Mouse (Mus musculus): ENCODE results near the gene Gm44596.

Gm44596 gene

DNA sequence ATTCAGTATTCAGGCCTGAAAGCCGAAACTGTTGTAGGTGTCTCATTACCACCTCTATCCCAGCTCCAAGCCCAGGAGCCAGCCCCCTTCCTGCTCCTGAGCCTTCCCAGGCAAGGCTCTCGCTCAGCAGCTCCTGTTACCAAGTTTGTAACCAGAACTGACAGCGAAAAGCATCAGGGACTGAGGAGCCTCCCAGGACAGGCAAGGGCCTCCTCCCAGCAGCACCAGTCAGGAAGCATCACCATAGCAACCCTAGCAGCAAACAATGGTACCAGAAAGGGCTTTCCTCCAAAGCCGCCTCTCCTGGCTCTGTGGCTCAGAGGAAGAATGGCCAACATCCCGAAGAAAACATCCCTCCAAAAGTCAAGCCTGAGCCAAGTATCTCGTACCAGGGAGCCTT is at the start of gene Gm44596, which contains the start of gene Tex52:
TSS of gene Gm44596 (plus strand) at position 312 of the 400 bp plus-strand sequence.
TSS of gene Tex52 (plus strand) at position 265 of the 400 bp plus-strand sequence.
- DNase-seq (ENCODE audit: low read depth, low spot score), result no peak

DNA sequence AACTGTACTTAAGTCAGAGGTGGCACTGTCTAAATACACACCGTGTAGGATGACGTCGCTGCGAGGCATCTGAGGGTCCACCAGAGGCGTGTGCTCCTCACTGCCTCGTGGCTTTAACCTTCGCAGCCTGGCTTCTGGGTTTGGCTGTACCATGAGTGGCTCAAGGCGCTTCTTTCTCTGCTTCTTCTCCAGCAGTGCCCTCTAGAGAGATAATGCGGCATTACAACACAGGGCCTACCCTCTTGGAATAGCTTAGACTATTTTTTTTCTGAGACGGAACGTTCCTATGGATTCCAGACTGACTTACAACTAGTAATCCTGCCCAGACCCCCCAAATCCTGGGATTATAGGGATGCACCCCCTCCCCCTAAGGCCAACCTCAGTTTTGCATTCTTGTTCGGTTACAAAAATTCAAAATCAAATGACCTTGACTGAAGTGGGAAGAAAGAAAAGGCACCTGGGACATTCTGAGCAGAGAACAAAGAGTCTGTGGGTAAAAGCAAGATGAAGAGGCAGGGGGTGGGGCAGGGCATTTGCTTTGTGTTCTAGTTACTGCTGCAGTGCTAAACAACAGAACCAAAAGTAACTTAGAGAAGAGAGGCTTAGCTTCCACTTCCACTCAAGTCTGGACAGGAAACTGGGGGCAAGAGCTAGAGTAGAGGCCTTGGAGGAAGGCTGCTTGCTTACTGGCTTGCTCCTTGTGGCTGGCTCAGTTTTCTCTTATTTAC is 40.7 kb upstream of the Gm44596 start:
- peak; percentile 78 for DNase-seq (ENCODE audit: low read depth, low spot score)

- no peak for DNase-seq (ENCODE audit: low read depth, low spot score)
These were observed 37.8 kb upstream of the Gm44596 start for GRCm38 (mm10) chr6:128337467-128337866.

- no peak for DNase-seq (ENCODE audit: low read depth, low spot score)
These were observed 36.4 kb upstream of the Gm44596 start for GRCm38 (mm10) chr6:128338876-128339275.

GRCm38 (mm10) chr6:128341956-128342723 is 33.2 kb upstream of the Gm44596 start:
- DNase-seq (ENCODE audit: low read depth, low spot score), result no peak

- DNase-seq (ENCODE audit: low read depth, low spot score), result no peak
These were observed 29.7 kb upstream of the Gm44596 start for GRCm38 (mm10) chr6:128345623-128346022.

- no peak for DNase-seq (ENCODE audit: low read depth, low spot score)
These were observed 28.5 kb upstream of the Gm44596 start for GRCm38 (mm10) chr6:128346782-128347181.

- DNase-seq (ENCODE audit: low read depth, low spot score), result no peak
These were observed 25.6 kb upstream of the Gm44596 start for GRCm38 (mm10) chr6:128349711-128350110.

DNA sequence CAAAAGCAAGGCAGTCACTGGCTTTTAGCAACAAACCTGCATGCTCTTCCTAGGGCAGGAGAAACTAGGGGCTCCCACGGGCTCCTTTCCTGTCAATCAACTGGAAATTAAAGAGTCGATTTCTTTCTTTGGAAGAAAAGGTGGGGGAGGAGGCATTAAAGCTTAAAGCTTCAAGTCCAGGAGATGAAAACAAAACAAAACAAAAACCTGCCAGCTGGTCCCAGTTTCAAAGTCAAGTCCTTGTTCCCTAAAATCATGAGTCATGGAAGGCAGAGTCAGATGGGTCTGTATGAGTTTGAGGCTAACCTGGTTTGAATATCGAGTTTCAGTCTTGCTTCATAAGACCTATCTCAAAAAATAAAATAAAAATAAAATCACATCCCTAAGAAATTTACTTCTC is 21.2 kb upstream of the Gm44596 start:
- no peak for DNase-seq (ENCODE audit: low read depth, low spot score)

DNA sequence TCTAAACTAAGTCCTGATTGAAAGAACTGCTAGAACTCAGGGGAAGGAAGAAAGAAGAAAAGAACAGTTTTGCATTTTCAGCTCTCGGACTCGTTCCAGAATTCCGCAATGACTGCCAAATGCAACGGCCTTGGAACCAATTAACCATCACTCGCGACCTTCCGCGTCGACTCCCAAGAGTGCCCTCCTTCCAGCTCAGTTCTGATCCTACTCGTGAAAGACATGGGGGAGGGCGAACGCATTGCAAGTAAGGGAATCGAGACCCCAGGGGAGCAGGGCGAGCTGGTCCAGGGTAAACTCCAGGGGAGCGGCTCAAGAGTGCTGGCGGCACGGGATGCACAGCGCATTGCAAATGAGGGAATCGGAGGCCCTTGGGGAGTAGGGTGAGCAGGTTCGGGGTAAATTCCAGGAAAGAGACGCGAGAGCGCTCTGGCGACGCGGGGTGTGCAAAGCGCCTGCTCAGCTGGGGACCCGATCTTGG is 20.1 kb upstream of the Gm44596 start:
- DNase-seq (ENCODE audit: low read depth, low spot score), result no peak

DNA sequence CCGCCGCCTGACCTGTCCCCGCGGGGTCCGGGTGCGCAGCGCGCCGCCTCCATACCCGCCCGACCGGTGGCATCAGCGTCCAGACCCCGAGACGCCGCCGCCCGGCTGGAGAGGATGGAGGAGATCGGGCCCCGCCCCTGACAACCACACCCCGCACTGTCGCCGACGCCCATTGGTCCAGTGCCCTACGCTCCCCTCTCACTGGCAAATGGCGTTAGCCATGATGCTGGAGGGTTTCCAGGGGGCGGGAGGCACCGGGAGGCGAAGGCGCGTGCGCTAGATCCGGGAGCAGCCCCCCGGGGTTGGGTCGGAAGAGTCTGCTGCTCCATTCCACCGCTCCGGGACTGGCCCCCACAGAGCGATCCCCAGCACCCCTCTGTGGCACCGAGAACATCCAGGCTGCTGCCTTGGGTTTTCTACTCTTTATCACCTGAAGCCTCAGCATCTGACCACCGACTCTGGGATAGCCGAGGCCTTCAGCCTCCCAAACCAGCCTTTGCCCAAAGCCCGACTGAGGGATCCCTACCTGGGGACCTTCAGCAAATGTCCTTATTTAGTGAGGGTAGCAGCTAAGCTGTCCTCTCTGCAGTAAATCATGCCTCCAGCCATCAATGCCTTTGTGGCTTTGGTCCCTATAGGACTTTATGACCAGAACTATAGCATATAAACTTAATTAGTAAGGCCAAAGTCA is 19.4 kb upstream of the Gm44596 start, which contains the start of gene Tulp3:
TSS of gene Tulp3 (minus strand) at position 126 of the 691 bp plus-strand sequence.
- peak; percentile 92 for DNase-seq (ENCODE audit: low read depth, low spot score)

DNA sequence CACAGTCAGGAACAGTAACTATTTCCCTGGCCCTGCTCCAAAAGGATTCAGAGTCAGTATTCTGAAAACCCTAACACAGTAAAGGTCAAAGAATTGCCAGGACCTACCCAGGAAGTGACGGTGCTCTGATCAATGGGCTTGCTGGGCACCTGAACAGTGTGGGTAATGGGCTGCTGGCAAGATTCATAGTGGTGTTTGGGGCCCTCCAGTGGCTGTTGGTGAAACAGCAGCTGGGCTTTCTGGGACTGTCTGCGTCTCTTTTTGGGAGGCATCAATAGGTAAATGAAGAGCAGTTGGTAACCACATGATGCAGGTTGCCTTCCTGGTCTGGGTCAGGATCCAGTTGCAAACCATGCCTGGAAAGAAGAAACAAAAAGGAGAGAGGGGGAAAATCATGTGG is 16.3 kb upstream of the Gm44596 start:
- DNase-seq (ENCODE audit: low read depth, low spot score), result peak; percentile 78

- no peak for DNase-seq (ENCODE audit: low read depth, low spot score)
These were observed 13.4 kb upstream of the Gm44596 start for GRCm38 (mm10) chr6:128361901-128362300.

DNA sequence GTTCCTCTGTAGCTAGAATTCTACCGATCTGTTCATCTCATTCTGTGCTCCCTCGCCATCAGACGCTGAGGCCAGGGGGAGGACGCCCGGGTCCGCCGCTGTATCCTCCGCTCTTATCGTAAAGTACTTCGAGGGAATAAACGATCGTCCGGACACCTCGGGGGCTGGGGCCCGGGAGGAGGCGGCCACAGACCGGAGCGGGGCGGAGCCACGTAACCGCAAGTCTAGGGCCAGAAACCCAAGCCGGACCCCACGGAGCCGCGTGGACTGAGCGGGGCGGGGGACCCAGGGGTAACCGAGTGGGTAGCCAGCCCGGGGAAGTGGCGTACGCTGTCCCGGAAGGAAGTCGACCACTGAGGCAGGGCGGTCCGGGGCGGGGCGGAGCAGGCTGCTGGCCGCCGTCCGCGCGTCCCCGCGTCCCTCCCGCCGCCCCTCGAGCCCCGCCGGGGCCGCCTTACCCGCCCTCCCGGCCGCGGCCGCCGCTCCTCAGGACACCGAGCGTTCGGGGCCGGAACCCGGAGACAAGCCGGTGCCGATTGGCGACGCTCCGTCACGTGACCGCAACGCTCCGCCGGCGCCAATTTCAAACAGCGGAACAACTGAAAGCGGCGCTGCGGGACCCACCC is 12.8 kb upstream of the Gm44596 start, which contains the start of the genes Rhno1 and Foxm1:
TSS of gene Rhno1 (minus strand) at position 531 of the 626 bp plus-strand sequence.
TSS of gene Foxm1 (plus strand) at position 587 of the 626 bp plus-strand sequence.
- peak; percentile 90 for DNase-seq (ENCODE audit: low read depth, low spot score)

DNA sequence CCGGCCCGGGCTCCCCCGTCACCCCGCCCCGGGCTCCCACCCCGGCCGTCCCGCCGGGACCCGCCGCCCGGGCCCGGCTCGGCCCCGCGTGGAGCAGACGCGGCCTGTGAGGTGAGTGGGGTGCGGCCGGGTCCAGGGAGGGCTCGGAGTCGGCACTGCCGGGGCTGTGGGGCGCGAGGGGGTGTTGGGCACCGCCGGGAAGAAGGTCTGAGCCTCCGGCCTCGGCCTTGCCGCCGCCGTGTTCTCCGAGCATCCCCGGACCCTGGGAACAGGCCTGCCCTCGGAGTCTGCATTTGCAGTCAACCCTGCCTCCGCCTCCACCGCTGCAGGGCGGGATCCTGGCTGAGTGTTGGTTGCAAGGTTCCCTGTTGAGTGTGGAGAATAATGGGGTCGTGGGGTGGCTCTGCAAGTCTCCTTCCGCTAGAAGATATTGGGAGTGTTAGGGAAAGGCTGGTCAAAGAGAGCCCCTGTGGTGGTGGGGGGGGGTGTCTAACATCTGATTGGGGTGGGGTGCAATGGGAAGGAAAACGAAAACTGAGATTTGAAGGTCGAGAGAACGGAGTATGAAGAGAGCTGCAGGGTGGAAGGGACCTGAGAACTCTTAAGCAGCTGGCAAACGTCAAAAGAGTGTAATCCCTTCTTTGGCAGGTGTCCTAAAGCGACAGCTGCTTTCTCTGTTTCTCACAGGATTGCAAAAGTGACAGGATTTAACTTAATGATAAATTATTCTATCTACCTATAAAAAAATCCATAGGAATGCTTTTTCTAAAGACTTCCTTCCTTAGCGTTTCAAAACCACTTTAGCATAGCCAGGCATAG is 12.1 kb upstream of the Gm44596 start:
- DNase-seq (ENCODE audit: low read depth, low spot score), result no peak

DNA sequence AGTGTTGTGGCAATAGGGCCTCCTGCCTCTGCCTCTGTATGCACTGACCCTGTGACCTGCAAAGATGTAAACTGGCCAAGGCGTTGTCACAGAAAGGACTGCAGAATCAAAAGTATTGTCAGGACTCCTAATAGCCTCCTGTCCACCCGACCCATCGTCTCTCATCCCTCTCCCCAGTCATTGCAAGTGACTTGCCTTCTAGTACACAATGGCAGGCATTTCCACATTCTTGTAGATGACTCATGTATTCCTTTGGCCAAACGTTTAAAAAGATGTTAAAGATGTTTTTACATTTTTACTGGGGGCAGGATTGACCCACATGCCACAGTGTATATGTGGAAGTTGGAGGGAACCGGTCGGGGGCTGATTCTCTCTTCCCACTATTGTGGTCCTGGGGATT is 10.6 kb upstream of the Gm44596 start:
- DNase-seq (ENCODE audit: low read depth, low spot score), result no peak

DNA sequence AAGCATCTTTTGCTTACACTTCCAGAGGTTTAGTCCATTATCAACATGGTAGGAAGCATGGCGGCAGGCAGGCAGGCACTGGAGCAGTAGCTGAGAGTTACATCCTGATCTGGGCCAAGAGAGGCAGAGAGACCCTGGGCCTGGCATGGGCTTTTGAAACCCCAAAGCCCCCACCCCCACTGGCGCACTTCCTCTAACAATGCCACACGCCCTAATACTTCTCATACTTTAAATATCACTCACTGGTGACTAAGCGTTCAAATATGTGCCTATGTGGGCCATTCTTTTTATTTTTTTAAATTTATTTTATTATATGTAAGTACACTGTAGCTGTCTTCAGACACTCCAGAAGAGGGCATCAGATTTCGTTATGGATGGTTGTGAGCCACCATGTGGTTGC is 8.8 kb upstream of the Gm44596 start:
- no peak for DNase-seq (ENCODE audit: low read depth, low spot score)

DNA sequence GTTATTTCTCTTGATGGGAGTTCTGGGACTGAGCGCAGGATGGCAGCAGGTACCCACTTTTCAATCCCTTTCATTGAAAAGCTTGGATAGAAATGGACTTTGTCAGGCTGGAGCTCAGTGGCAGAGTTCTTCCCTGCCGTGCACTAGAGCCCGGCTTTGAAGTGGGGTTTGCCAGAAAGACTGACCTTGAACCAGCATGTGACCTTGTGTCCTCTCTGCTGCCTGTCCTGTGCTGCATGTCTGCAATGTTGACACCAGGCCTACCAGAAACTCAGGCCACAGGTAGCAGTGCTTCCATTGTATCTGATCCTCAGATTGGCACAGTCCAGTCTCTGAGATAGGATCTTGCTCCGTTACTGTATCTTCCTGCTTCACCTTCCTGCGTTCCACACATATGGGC is 5.3 kb upstream of the Gm44596 start:
- DNase-seq (ENCODE audit: low read depth, low spot score), result no peak

GRCm38 (mm10) chr6:128376371-128377085 is 1.2 kb downstream of the Gm44596 start:
- DNase-seq (ENCODE audit: low read depth, low spot score), result no peak

GRCm38 (mm10) chr6:128379636-128380035 is 4.3 kb downstream of the Gm44596 start:
- DNase-seq (ENCODE audit: low read depth, low spot score), result no peak
